Mouse (Mus musculus) intestine, postnatal 0 days (tissue): Measurements from ENCODE around the gene Trim24. TPM values are rescaled to one million over a fixed set of nuclear protein-coding genes. Genes with fewer than 3 reads are reported as not detected.
"Not testable (repeated sequence)": the region's sequence is repeated elsewhere in the genome, so short reads cannot be mapped to it uniquely, and the experiment has no call there.

Experiments used
- ATAC-seq: fragments of 200-750 bp; cut with Nextera tagmentation; 2 replicates; pipeline ENCODE4 v1.8.0; 2017; ENCODE audit warnings: mild to moderate bottlenecking, moderate TSS enrichment, moderate library complexity
- H3K27ac ChIP-seq: fragments of 300-500 bp; sonication (generic); 2 replicates; pipeline ENCODE4 v1.5.1; 2014; ENCODE audit warnings: mild to moderate bottlenecking, low read depth, low read length, moderate library complexity
- H3K27me3 ChIP-seq: fragments of 300-500 bp; sonication (generic); replicated peaks from 2 replicates; pipeline ENCODE4 v1.6.1; 2014; ENCODE audit warnings: low read length, mixed read lengths; ENCODE audit not compliant: control insufficient read depth, insufficient read depth
- H3K36me3 ChIP-seq: fragments of 300-500 bp; sonication (generic); 2 replicates; pipeline ENCODE4 v1.6.1; 2014; ENCODE audit warnings: mild to moderate bottlenecking, moderate library complexity; ENCODE audit not compliant: control insufficient read depth, insufficient read depth
- H3K4me1 ChIP-seq: fragments of 300-500 bp; sonication (generic); replicated peaks from 2 replicates; pipeline ENCODE4 v1.6.1; 2014; ENCODE audit warnings: antibody characterized with exemption, low read length, mixed read lengths; ENCODE audit not compliant: control insufficient read depth, insufficient read depth
- H3K4me2 ChIP-seq: fragments of 300-500 bp; sonication (generic); replicated peaks from 2 replicates; pipeline ENCODE4 v1.6.1; 2014; ENCODE audit warnings: low read depth, mild to moderate bottlenecking, moderate library complexity
- H3K4me3 ChIP-seq: fragments of 300-500 bp; sonication (generic); 2 replicates; pipeline ENCODE4 v1.5.1; 2014; ENCODE audit warnings: low read depth, low read length
- H3K9ac ChIP-seq: fragments of 300-500 bp; sonication (generic); 2 replicates; pipeline ENCODE4 v1.6.1; 2014; ENCODE audit warnings: mild to moderate bottlenecking, low read depth, low read length
- H3K9me3 ChIP-seq: fragments of 300-500 bp; sonication (generic); 2 replicates; pipeline ENCODE4 v1.6.1; 2016; ENCODE audit warnings: mixed run types; ENCODE audit not compliant: control insufficient read depth
- CTCF ChIP-seq: sonication (generic); IDR thresholded peaks from 2 replicates; pipeline ENCODE4 v1.5.1; 2016; ENCODE audit warnings: low read depth, mild to moderate bottlenecking, control low read depth, antibody characterized with exemption, moderate library complexity
- WGBS: fragments of 180-500 bp; shearing (Covaris S2); extraction: QIAGEN DNeasy Blood & Tissue Kit; methylation state at CpG from one replicate; pipeline ENCODE4 v1.1.7; 2014; 5-methylcytosine and 5-hydroxymethylcytosine counted together
- polyA plus RNA-seq: library from polyadenylated mRNA; unstranded; fragments of >200 nt; fragmentation: Nextera tagmentation; extraction: Ambion mirVana; gene quantifications from 2 replicates; pipeline ENCODE4 v1.2.1, GENCODE M21; 2015

Trim24 gene
- polyA plus RNA-seq: 5.3 and 6.1 TPM in 2 replicates

DNA sequence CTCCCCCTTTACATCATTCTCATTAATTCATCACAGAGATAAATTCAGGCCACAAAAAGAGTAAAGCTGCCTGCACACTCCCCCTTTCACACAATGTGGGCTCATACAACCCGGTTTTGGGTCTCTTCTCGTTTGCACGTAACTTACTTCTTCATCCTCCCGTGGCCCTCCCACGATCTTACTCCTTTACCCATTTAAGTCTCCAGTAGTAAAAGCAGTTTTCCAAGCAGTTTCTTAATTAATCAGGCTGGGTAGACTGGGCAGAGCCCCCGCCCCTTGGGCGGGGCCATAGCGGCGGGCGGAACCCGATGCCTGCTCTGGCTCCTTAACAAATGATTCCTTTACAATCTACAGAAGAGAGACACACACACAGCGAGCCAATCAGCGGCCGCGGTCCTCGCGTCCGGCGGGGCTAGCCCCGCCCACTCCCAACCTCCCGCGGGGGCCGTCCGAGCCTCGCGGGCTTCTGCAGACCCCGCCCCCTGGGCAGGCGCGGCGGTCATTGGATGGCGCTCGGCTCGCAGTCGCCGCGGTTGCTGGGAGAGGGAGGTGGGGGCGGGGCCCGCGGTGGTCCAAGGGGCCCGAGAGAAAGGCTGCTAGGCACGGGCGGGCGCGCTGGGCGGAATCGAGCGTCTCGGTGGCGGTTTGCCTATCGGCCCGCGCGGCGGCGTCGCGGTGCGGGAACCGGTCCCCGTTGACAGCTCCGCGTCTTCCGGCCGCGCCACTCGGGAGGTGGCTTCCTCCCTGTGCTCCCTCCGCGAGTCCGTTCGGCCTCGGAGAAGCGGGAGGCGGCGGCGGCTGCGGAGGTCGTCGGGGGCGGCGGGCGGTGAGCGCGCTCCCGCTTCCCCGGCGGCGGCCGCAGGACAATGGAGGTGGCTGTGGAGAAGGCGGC, at the start of gene Trim24:
Gene Trim24, plus strand, starts transcription at position 567 of the 892 bp plus-strand sequence.
- H3K9ac ChIP-seq: peak within 1 kb of the TSS; percentile 98
- under 1% methylated on average over 60 of the region's 89 CpGs for WGBS
- H3K27me3 ChIP-seq: no peaks in the 10 kb centered on the region

DNA sequence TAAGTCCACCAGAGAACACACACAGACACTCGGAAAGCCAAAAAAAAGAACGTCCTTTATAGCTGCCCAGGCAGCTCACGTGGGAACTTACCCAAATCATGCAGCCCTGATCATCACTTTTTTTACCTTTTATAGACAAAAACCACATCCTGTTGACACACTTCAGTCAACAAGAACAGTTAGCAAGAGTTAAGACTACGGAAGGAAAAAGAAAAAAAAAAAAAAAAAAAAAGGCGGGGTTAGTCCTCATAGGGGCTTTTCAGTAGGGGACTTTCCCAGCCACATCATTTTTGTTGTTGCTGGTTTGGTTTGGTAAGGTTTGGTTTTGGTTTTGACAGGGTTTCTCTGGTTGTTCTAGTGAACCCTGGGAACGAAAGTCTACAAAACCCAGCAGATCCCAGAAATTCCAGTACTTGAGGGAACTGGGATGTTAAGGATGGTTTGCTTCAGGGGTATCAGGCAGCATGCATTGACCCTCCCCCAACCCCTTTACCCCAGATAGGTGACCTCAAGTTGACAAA, 49.0 kb upstream of the Trim24 start:
- Histone ChIP-seq H3K27ac (no peak overlapping the region), H3K4me3 (no peak overlapping the region), H3K4me2 (no peak overlapping the region), H3K4me1 (no peaks in the 10 kb centered on the region), H3K36me3 (no peaks in the 10 kb centered on the region), H3K27me3 (no peaks in the 10 kb centered on the region), H3K9ac (no peak overlapping the region), H3K9me3 (no peaks in the 10 kb centered on the region)
- no peak for TF ChIP-seq CTCF
- no peak for ATAC-seq
- WGBS: 86% methylated on average over 6 of the region's 6 CpGs

More for the DNA sequence above, at the start of gene Trim24:
- H3K4me3 ChIP-seq: peak within 1 kb of the TSS; percentile 94
- no peaks in the 10 kb centered on the region for H3K36me3 ChIP-seq
- TF ChIP-seq CTCF: peak; percentile 47
- no peaks in the 10 kb centered on the region for H3K4me1 ChIP-seq
- H3K9me3 ChIP-seq: peaks cover 21% of the 10 kb centered on the region
- peak within 1 kb of the TSS; percentile 98 for H3K27ac ChIP-seq
- ATAC-seq: peak; percentile 98
- H3K4me2 ChIP-seq: peak within 1 kb of the TSS; percentile 68

DNA sequence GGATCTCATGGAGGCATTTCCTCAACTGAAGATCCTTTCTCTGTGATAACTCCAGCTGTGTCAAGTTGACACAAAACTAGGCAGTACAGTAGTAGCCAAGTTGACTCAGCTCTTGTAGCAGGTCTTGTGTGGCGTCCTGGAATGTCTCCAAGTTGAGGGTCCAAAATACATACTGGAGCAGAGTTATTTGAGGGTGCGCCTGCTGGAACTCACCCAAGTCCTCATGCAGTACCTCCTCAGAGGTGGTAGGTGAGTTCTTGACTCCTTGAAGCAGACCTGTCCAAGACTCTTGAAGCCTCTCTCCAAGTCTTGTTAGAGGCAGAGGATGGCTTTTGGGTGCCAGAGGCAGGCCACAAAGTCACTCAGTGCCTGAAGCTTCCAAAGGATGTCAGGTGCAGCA, 48.2 kb upstream of the Trim24 start:
- Histone ChIP-seq H3K9me3 (no peaks in the 10 kb centered on the region), H3K4me3 (no peak overlapping the region), H3K4me1 (no peaks in the 10 kb centered on the region), H3K27me3 (no peaks in the 10 kb centered on the region), H3K4me2 (no peak overlapping the region), H3K36me3 (no peaks in the 10 kb centered on the region), H3K27ac (no peak overlapping the region), H3K9ac (no peak overlapping the region)
- WGBS: 93% methylated on average over 2 of the region's 2 CpGs
- TF ChIP-seq CTCF: no peak
- ATAC-seq: no peak

DNA sequence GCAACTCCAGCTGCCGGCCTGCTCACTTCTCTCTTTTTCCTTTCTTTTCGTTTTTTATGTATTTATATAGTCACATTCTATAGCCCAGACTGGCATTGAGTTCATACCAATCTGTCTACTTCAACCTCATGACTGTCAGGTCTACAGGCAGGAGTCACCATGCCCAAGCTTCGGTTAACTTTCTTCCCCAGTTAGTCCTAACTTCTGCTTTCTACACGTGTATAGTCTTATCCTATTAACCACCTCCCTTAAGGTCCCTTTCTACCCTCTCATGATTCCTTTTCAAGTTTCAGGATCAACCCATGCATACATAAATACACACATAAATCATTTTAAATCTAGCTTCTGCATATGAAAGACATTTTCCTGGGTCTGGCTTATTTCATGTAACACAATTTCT, 46.9 kb upstream of the Trim24 start:
- TF ChIP-seq CTCF: no peak
- Histone ChIP-seq H3K9ac (no peak overlapping the region), H3K36me3 (no peaks in the 10 kb centered on the region), H3K9me3 (no peaks in the 10 kb centered on the region), H3K27me3 (no peaks in the 10 kb centered on the region), H3K27ac (no peak overlapping the region), H3K4me3 (no peak overlapping the region), H3K4me2 (no peak overlapping the region), H3K4me1 (no peaks in the 10 kb centered on the region)
- WGBS: 88% methylated on average over 4 of the region's 4 CpGs
- no peak for ATAC-seq

GRCm38 (mm10) chr6:37825331-37826115, 45.1 kb upstream of the Trim24 start:
- not testable (repeated sequence) for H3K4me3 ChIP-seq, H3K27ac ChIP-seq, H3K9me3 ChIP-seq, H3K4me2 ChIP-seq, ATAC-seq, H3K4me1 ChIP-seq, H3K36me3 ChIP-seq, H3K27me3 ChIP-seq, H3K9ac ChIP-seq
- 93% methylated on average over 7 of the region's 7 CpGs for WGBS

DNA sequence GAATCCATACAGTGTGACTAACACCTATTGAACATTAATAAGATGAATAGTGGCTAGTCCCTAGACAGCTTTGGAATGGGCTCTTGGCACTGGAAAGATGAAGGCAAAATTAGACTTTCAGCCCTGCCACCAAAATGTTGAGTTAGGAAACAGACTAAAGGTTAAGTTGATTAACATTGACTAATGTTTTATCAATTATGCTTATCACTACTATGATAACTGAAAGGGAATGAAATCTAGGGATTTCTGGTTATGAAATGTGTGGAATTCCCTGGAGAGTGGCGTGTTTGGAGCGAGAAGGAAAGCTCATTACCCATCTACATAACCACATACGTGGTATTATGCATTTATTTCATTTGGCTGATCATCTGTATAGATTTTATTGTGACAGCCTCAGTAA, 41.7 kb upstream of the Trim24 start:
- no peak overlapping the region for H3K9ac ChIP-seq
- no peak for ATAC-seq
- no peaks in the 10 kb centered on the region for H3K27me3 ChIP-seq
- 64% methylated on average over 3 of the region's 3 CpGs for WGBS
- H3K9me3 ChIP-seq: peaks cover 9% of the 10 kb centered on the region; the same call in 1 of the 2 replicates
- TF ChIP-seq CTCF: no peak
- no peak overlapping the region for H3K4me3 ChIP-seq
- H3K27ac ChIP-seq: no peak overlapping the region
- no peaks in the 10 kb centered on the region for H3K36me3 ChIP-seq
- H3K4me2 ChIP-seq: no peak overlapping the region
- no peaks in the 10 kb centered on the region for H3K4me1 ChIP-seq
